10 mouse cellular contexts compared by ENCODE assay signal in genomic region chr6:22019637-22020036, GRCm38 (mm10). TPM values are rescaled to one million over a fixed set of nuclear protein-coding genes. Genes with fewer than 3 reads are reported as not detected.
DNase-seq lines count a peak whose midpoint lies in the region; ATAC-seq and TF ChIP-seq lines count a peak whose summit lies in the region.
"Had no signal": no experiment of that assay in that cellular context is flagged by ENCODE, and none has a peak within 500 bp of the region (broad histone marks: within the 10 kb centered on the region; RNA-seq: fewer than 3 reads in every experiment).

No protein-coding gene starts in this region.

- no peak overlapping the region for H3K27ac ChIP-seq in lung, embryonic 16.5 days (ENCODE audit: low read length)
- no peak overlapping the region for H3K27ac ChIP-seq in intestine, embryonic 15.5 days
- H3K27ac ChIP-seq in cerebellum, adult 2 months (ENCODE audit: insufficient read depth, low read length), result no peak overlapping the region

- H3K36me3 ChIP-seq in lung, embryonic 16.5 days (ENCODE audit: control insufficient read depth, insufficient read depth, low read length), result peaks cover 2% of the 10 kb centered on the region; the same call in 1 of the 2 replicates
- H3K36me3 ChIP-seq in intestine, embryonic 15.5 days, result no peaks in the 10 kb centered on the region

- no peak overlapping the region for H3K4me2 ChIP-seq in lung, embryonic 16.5 days (ENCODE audit: low read depth, low read length)
- no peak overlapping the region for H3K4me2 ChIP-seq in intestine, embryonic 15.5 days (replicated peaks)

- H3K27me3 ChIP-seq in lung, embryonic 16.5 days (ENCODE audit: control insufficient read depth, insufficient read depth, low read depth, low read length), result no peaks in the 10 kb centered on the region
- H3K27me3 ChIP-seq in intestine, embryonic 15.5 days (replicated peaks), result no peaks in the 10 kb centered on the region
- H3K27me3 ChIP-seq in cerebellum, adult 2 months (ENCODE audit: control insufficient read depth, insufficient read depth, low read length), result no peaks in the 10 kb centered on the region

- TF ChIP-seq CTCF in cerebellum, adult 2 months (IDR thresholded peaks at IDR 0.05; ENCODE audit: borderline replicate concordance, insufficient read depth, low read depth, low read length), result no peak

- WGBS in lung, embryonic 16.5 days, result 41% methylated on average over 10 of the region's 10 CpGs
- WGBS in intestine, embryonic 15.5 days, result 53% methylated on average over 10 of the region's 10 CpGs
- WGBS in cerebellum, adult 2 months, result 71% methylated on average over 10 of the region's 10 CpGs

- peak; percentile 43 for DNase-seq in adrenal gland, postnatal 14 days
- DNase-seq in adrenal gland, postnatal 4 days (ENCODE audit: low spot score in 2 of 2), result no peak
- no peak for DNase-seq in lung, postnatal 10 days
- DNase-seq in skeletal muscle tissue, adult 2 months (ENCODE audit: low read depth, low spot score), result peak; percentile 73
- DNase-seq in cerebellum, adult 2 months, result no peak
- DNase-seq: gastrocnemius, postnatal 36 days had no signal

- H3K9me3 ChIP-seq in lung, embryonic 16.5 days (ENCODE audit: control insufficient read depth, low read length), result no peaks in the 10 kb centered on the region
- H3K9me3 ChIP-seq in intestine, embryonic 15.5 days, result no peaks in the 10 kb centered on the region

- H3K4me1 ChIP-seq in lung, embryonic 16.5 days (replicated peaks; ENCODE audit: control insufficient read depth, insufficient read depth, low read length), result peaks cover 15% of the 10 kb centered on the region
- no peaks in the 10 kb centered on the region for H3K4me1 ChIP-seq in intestine, embryonic 15.5 days (replicated peaks)
- H3K4me1 ChIP-seq in cerebellum, adult 2 months (ENCODE audit: control insufficient read depth, insufficient read depth, low read length), result no peaks in the 10 kb centered on the region

- 0 out of 2 replicates have a peak, but pooled peaks have one; percentile 44 for ATAC-seq in lung, embryonic 16.5 days (ENCODE audit: low read depth)
- peak; percentile 85 to 88 for ATAC-seq in hematopoietic stem cell, adult 5-6 weeks (replicated peaks in 1 of 2; ENCODE audit: insufficient read depth in 1 of 2, low FRiP score in 2 of 2, low TSS enrichment in 1 of 2, low read depth in 1 of 2, poor library complexity in 2 of 2, severe bottlenecking in 2 of 2)
- ATAC-seq in intestine, embryonic 15.5 days, result no peak

- no peak for TF ChIP-seq POLR2A in cerebellum, adult 2 months (IDR thresholded peaks at IDR 0.05; ENCODE audit: borderline replicate concordance, insufficient read depth, low read length)

- H3K9ac ChIP-seq in lung, embryonic 16.5 days (ENCODE audit: low read length), result no peak overlapping the region
- H3K9ac ChIP-seq in intestine, embryonic 15.5 days, result no peak overlapping the region

- no peak overlapping the region for H3K4me3 ChIP-seq in lung, embryonic 16.5 days (ENCODE audit: low read length)
- H3K4me3 ChIP-seq in intestine, embryonic 15.5 days (replicated peaks), result no peak overlapping the region
- H3K4me3 ChIP-seq in cerebellum, adult 2 months (replicated peaks; ENCODE audit: insufficient read depth, low read depth, low read length), result no peak overlapping the region
- H3K4me3 ChIP-seq: erythroblast, embryonic 14.5 days had no signal

RNA-seq across cellular contexts. Expression of gene Cped1, which starts 33.9 kb away (rescaled TPM):
- 31.3 and 35.4 TPM in 2 replicates for total RNA-seq in adrenal gland, postnatal 14 days (2021)
- total RNA-seq in adrenal gland, postnatal 4 days (2021), result 10 to 100 TPM; 25.1 to 29.0 TPM
- 21.9 and 22.1 TPM in 2 replicates for polyA plus RNA-seq in lung, embryonic 16.5 days (2015; fragmentation: Nextera tagmentation; extraction: Ambion mirVana)
- 1.8 and 2.8 TPM in 2 replicates for total RNA-seq in hematopoietic stem cell, adult 5-6 weeks (2017)
- polyA plus RNA-seq in intestine, embryonic 15.5 days (2015; fragmentation: Nextera tagmentation; extraction: Ambion mirVana), result 19.5 and 20.7 TPM in 2 replicates
- 1.1 and 1.3 TPM in 2 replicates for polyA plus RNA-seq in cerebellum, adult 2 months (2012; rRNA removed)

Comparison
In these comparisons a context has a peak if more than half of its experiments do, and no peak if none do; other contexts are left out.
1. DNase-seq: peak in adrenal gland, postnatal 14 days (single experiment) and skeletal muscle tissue, adult 2 months (single experiment); none in adrenal gland, postnatal 4 days (0 of 2), lung, postnatal 10 days (single experiment) and cerebellum, adult 2 months (0 of 2).